Mouse (Mus musculus) stomach, adult 2 months (tissue): ENCODE results near the gene Elf4. TPM values are rescaled to one million over a fixed set of nuclear protein-coding genes. Genes with fewer than 3 reads are reported as not detected.

Experiments
- polyA plus RNA-seq: library from polyadenylated mRNA; depleted of rRNA; stranded (reverse); fragments of >200 nt; gene quantifications from 2 replicates; pipeline ENCODE4 v1.2.3, GENCODE M21; 2012; rRNA removed

Elf4 gene
- polyA plus RNA-seq, result 8.1 and 12.2 TPM in 2 replicates

GRCm38 (mm10) chrX:48462754-48463507 lies at the start of gene Elf4:
Elf4 (minus strand) TSS chrX:48463132.

Other genes with a start within 250 kb of the Elf4 start
- gene Utp14a, start 206.3 kb downstream of the Elf4 start, polyA plus RNA-seq, result 0.08 and 0.55 TPM in 2 replicates
- 1.4 and 2.1 TPM in 2 replicates for gene Bcorl1, start 121.8 kb downstream of the Elf4 start, polyA plus RNA-seq
- 1.7 and 3.1 TPM in 2 replicates for gene Aifm1, start 50.4 kb upstream of the Elf4 start, polyA plus RNA-seq
- 0.12 and 0.15 TPM in 2 replicates for gene Rab33a, start 56.2 kb upstream of the Elf4 start, polyA plus RNA-seq
- gene Zfp280c, start 131.4 kb upstream of the Elf4 start, polyA plus RNA-seq, result 0.31 and 0.53 TPM in 2 replicates
- 0.31 and 0.32 TPM in 2 replicates for gene Slc25a14, start 160.3 kb upstream of the Elf4 start, polyA plus RNA-seq
- gene Gpr119, start 211.3 kb upstream of the Elf4 start, polyA plus RNA-seq, result not detected in 2 replicates
- gene Rbmx2, start 231.9 kb upstream of the Elf4 start, polyA plus RNA-seq, result 0.13 TPM in 2 replicates